20 mouse cellular contexts compared by ENCODE assay signal in the genomic region with DNA sequence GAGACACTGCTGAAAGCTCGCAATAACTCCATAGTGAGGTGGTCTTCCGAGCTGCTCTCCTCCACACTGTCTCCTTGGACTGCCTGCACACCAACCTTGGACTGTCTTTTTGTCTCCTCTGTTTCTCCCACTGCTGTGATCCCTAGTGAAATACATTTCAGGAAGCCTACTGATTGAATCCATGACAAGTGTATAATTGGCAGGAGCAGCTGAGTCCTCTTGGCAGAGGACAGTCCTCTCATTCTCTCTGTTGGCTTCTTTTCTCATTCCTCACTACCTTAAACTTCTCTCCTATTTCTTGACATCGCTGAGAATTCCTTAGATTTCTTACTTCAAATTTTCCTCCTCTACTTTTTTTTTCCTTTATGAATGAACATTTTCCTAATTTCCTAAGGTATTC.
"Had no signal": no experiment of that assay in that cellular context is flagged by ENCODE, and none has a peak within 500 bp of the region (broad histone marks: within the 10 kb centered on the region; RNA-seq: fewer than 3 reads in every experiment).

No protein-coding gene starts in this region.

- H3K9ac ChIP-seq: liver, embryonic 15.5 days; liver, postnatal 0 days; lung, embryonic 15.5 days; midbrain, embryonic 13.5 days; midbrain, embryonic 15.5 days; neural tube, embryonic 13.5 days; neural tube, embryonic 15.5 days had no signal

- H3K36me3 ChIP-seq: liver, embryonic 15.5 days; lung, embryonic 15.5 days; midbrain, embryonic 13.5 days; midbrain, embryonic 15.5 days; neural tube, embryonic 13.5 days; neural tube, embryonic 15.5 days had no signal

- H3K4me2 ChIP-seq: liver, embryonic 15.5 days; lung, embryonic 15.5 days; midbrain, embryonic 11.5 days; midbrain, embryonic 13.5 days; midbrain, embryonic 15.5 days; neural tube, embryonic 13.5 days; neural tube, embryonic 15.5 days had no signal

- H3K4me3 ChIP-seq: liver, embryonic 15.5 days; lung, embryonic 15.5 days; midbrain, embryonic 13.5 days; midbrain, embryonic 15.5 days; neural tube, embryonic 13.5 days; neural tube, embryonic 15.5 days had no signal

- H3K27ac ChIP-seq: liver, embryonic 15.5 days; lung, embryonic 15.5 days; macrophage; midbrain, embryonic 13.5 days; midbrain, embryonic 15.5 days; neural tube, embryonic 13.5 days; neural tube, embryonic 15.5 days had no signal

- H3K4me1 ChIP-seq: midbrain, embryonic 15.5 days; neural tube, embryonic 15.5 days had no signal

- DNase-seq: liver, postnatal 0 days; lung, adult 2 months; lung, postnatal 14 days; lung, postnatal 36 days; retina, postnatal 1 day; right cerebral cortex, adult 18-20 months; right cerebral cortex, postnatal 25 days; spleen, adult 18-20 months; thymus, adult 18-20 months; thymus, postnatal 14 days; thymus, postnatal 36 days had no signal

- ATAC-seq: liver, postnatal 0 days; lung, postnatal 0 days; midbrain, embryonic 13.5 days; midbrain, embryonic 15.5 days had no signal

- H3K27me3 ChIP-seq: lung, embryonic 15.5 days; midbrain, embryonic 15.5 days; neural tube, embryonic 15.5 days had no signal

- H3K9me3 ChIP-seq: liver, embryonic 15.5 days; lung, embryonic 15.5 days; midbrain, embryonic 13.5 days; midbrain, embryonic 15.5 days; neural tube, embryonic 13.5 days; neural tube, embryonic 15.5 days had no signal
